Mouse (Mus musculus) kidney, postnatal 10 days (tissue): ENCODE measurements around the gene Dbnl.

Experiments
- DNase-seq: peaks from one replicate; pipeline ENCODE4 v3.0.0; 2021; ENCODE audit warnings: mixed read lengths

The Dbnl gene

DNA sequence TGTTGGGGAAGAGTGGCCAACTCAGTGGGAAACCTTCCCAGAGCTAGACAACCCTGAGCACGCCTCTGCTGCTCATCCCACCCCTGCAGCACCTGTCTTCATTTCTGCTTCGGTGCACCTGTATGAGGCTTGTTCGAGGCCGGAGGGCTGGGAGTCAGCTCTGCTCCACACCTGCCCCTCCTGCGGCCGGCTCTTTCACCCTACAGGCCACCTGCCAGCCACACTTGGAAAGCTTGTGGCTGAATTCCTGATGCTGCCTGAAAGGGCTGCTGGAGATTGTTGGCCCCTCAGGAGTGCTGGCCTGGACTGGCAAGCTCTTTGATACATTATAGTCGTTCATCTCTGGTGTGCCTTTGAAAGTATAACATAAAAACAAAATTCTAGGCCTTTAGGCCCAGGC, 52.1 kb downstream of the Dbnl start:
- no peak for DNase-seq

DNA sequence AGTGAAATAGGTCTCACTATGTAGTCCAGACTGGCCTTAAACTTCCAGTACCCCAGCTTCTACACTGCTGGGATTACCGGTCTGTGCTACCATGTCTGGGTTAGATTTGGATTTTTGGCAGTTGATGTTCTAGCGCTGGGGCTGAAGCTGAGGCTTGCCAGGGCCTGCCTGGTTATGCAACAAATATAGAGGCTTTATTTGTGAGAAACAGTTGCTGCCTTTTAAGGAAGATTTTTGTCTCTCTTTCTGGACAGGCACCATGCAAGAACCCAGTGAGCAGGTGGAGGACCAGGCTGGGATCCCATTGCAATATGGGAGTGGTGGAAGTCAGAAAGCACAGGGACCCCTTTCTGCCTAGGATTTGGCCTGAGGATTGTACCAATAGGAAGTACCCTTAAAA, 53.5 kb downstream of the Dbnl start:
- DNase-seq, result no peak

DNA sequence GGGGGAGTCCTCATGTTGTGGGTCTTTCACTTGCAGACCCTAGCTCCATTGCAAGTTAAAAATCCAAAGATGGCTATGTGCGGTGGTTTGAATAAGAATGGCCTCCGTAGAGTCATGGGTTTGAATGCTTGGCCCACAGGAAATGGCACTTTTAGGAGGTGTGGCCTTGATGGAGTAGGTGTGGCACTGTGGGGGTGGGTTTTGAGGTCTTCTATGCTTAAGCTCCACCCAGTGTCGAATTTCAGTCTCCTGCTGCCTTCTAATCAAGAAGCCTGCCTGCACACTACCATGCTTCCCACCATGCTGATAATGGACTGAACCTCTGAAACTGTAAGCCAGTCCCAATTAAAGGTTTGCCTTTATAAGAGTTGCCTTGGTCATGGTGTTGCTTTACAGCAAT, 54.8 kb downstream of the Dbnl start:
- no peak for DNase-seq

DNA sequence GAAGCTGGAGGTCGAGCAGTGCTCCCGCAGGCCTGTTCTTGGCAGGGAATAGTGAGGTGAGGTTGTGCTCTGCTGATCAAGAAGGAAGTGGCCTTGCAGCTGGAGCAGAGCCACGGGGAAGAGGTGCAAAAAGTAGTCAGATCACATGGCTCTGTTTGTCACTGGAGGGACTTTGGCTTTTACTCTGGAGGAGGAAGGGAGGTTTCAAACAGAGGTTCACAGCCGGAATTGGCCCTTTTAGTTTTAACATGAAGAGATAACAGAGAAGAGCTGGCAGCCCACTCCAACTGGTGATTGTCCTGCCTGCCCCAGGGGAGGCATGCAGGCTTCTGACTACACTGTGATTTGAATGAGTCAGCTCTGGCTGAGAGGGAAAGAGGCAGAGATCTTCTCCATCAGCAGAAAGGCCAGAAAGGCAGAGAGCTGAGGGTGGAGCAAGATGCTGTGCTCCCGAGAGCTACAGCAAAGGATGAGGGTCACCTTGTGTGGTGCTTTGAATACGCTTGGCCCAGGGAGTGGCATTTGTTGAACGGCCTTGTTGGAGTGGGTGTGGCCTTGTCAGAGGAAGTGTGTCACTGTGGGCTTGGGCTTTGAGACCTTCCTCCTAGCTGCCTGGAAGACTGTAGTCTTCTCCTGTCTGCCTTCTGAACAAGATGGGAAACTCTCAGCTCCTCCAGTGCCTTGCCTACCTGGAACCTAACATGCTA, 58.5 kb downstream of the Dbnl start:
- DNase-seq, result peak; percentile 82

DNA sequence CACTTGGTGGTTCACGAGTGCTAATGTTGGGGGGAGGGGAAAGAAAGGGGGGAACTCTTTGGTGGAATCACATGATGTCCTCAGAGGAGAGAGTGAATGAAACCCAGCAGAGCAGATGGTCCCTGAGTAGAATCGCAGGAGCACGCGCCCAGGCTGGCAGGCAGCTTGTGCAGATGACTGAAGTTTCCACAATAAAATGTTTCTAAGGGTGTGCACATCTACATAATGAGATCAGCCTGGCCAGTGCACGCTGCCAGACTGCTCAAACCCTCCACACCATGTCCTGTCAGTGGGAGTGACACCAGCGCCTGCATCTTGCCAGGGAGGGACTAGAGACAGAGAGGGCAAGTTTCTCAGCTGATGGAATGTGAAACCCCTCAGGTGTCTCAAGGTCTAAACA, 60.5 kb downstream of the Dbnl start:
- no peak for DNase-seq

DNA sequence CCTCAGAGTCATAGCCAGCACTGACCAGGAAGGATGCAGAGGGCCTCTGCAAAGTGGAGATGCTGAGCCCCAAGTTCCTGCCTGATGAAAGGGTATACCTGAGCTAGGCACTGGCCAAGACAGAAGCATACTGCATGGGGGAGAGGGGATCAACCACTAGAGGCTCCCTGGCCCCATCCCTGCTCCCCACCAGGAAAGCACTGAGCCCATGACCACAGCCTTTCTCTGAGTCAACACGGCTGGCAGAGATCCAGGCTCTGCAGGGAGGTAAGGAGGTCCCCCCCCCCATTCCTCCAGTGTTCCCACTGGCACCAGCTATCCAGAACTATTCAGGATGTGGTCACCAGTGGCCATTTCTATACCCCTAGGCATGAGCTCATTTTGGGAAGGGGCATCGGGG, 61.0 kb downstream of the Dbnl start:
- DNase-seq, result peak; percentile 43

DNA sequence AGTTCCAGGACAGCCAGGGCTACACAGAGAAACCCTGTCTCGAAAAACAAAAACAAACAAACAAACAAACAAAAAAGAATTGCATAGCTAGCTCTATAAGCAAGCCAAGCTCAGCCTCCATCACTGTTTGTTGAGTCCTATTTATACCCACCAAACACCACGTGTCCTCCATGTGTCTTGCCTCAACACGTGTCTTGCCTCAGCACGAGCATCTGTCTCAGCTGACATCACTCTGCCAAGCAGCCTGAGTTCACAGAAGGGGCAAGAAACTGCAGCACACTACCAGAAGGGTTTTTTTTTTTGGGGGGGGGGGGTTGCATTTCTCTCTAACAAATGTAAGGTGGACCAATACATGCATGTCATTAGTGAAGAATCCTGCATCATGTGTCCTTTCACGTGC, 62.2 kb downstream of the Dbnl start:
- no peak for DNase-seq
